Mouse (Mus musculus) intestine, embryonic 15.5 days (tissue): ENCODE results near the gene Jade1. TPM values are rescaled to one million over a fixed set of nuclear protein-coding genes. Genes with fewer than 3 reads are reported as not detected.

ENCODE experiments used
- ATAC-seq: fragments of 200-750 bp; cut with Nextera tagmentation; 2 replicates; pipeline ENCODE4 v1.8.0; 2017; ENCODE audit warnings: moderate TSS enrichment, moderate library complexity
- H3K27ac ChIP-seq: fragments of 300-500 bp; sonication (generic); 2 replicates; pipeline ENCODE4 v1.5.1; 2015; ENCODE audit warnings: mild to moderate bottlenecking, inconsistent platforms
- H3K27me3 ChIP-seq: fragments of 300-500 bp; sonication (generic); replicated peaks from 2 replicates; pipeline ENCODE4 v1.6.1; 2015; ENCODE audit warnings: inconsistent platforms
- H3K36me3 ChIP-seq: fragments of 300-500 bp; sonication (generic); 2 replicates; pipeline ENCODE4 v1.6.1; 2015; ENCODE audit warnings: inconsistent platforms
- H3K4me1 ChIP-seq: fragments of 300-500 bp; sonication (generic); replicated peaks from 2 replicates; pipeline ENCODE4 v1.6.1; 2015; ENCODE audit warnings: inconsistent platforms
- H3K4me2 ChIP-seq: fragments of 300-500 bp; sonication (generic); replicated peaks from 2 replicates; pipeline ENCODE4 v1.6.1; 2015; ENCODE audit warnings: mild to moderate bottlenecking, inconsistent platforms
- H3K4me3 ChIP-seq: fragments of 300-500 bp; sonication (generic); replicated peaks from 2 replicates; pipeline ENCODE4 v1.5.1; 2015; ENCODE audit warnings: inconsistent platforms
- H3K9ac ChIP-seq: fragments of 300-500 bp; sonication (generic); 2 replicates; pipeline ENCODE4 v1.6.1; 2015; ENCODE audit warnings: inconsistent platforms
- H3K9me3 ChIP-seq: fragments of 300-500 bp; sonication (generic); 2 replicates; pipeline ENCODE4 v1.6.1; 2016; ENCODE audit warnings: inconsistent platforms
- WGBS: fragments of 180-500 bp; shearing (Covaris S2); methylation state at CpG from one replicate; pipeline ENCODE4 v1.1.7; 2015; 5-methylcytosine and 5-hydroxymethylcytosine counted together
- polyA plus RNA-seq: library from polyadenylated mRNA; unstranded; fragments of >200 nt; fragmentation: Nextera tagmentation; extraction: Ambion mirVana; gene quantifications from 2 replicates; pipeline ENCODE4 v1.2.1, GENCODE M21; 2015

The Jade1 gene
- polyA plus RNA-seq = 21.8 and 24.1 TPM in 2 replicates

DNA sequence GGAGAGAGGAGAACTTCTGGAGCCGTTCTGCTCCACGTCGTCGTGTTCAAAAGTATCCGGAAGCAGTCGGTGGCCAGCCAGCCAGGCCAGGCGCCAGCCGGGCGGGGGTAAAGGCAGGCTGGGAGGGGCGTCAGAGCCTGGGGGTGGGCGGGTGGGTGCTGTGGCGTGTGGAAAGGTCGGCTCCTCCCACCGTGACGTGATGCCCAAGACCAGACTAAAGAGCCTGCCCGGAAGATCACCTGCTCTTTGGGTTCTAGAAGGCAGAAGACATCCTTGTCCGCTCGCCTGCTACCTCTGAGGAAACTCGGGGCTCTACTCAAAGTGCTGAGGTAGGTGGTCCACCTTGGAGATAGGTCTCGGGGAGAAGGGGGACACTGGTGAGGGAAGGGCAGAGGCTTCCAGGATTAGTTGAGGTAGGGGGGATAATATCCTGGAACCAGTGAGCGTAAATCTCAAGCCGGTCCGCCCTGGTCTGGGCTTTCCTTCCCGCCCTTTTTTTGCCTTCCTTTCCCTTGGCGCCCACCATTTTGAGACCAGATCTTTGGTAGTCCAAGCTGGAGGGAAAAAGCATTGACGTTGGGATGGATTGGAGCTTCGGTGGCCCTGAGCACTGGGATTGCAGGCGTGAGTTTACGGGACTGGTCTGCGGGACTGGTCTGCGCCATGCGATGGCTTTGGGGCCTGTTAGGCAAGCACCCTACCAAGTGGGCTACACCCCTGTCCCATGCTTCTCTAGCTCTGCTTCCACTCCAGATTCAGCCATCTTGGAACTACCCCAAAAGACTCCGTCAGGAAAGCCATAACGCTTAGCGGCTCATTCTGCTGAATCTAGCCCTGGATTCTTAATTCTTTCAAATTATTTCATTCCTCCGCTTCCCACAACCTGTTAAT is at the start of gene Jade1:
Gene Jade1, plus strand, starts transcription at position 241 of the 891 bp plus-strand sequence.
- Histone ChIP-seq H3K9me3 (no peaks in the 10 kb centered on the region), H3K4me3 (no peak within 1 kb of the TSS), H3K4me1 (no peaks in the 10 kb centered on the region), H3K27ac (no peak within 1 kb of the TSS), H3K36me3 (no peaks in the 10 kb centered on the region), H3K27me3 (no peaks in the 10 kb centered on the region), H3K9ac (no peak within 1 kb of the TSS), H3K4me2 (no peak within 1 kb of the TSS)
- no peak for ATAC-seq
- 98% methylated on average over 36 of the region's 36 CpGs for WGBS

GRCm38 (mm10) chr3:41509441-41509840 is 46.1 kb upstream of the Jade1 start:
- H3K9me3 ChIP-seq = no peaks in the 10 kb centered on the region
- no peak overlapping the region for H3K9ac ChIP-seq
- H3K36me3 ChIP-seq = no peaks in the 10 kb centered on the region
- no peaks in the 10 kb centered on the region for H3K27me3 ChIP-seq
- H3K4me1 ChIP-seq = no peaks in the 10 kb centered on the region
- peak; percentile 47; the same call in 1 of the 2 replicates for ATAC-seq
- no peak overlapping the region for H3K4me3 ChIP-seq
- no peak overlapping the region for H3K27ac ChIP-seq
- no peak overlapping the region for H3K4me2 ChIP-seq
- WGBS = 93% methylated on average over 2 of the region's 2 CpGs

- no peak overlapping the region for H3K27ac ChIP-seq
- H3K9ac ChIP-seq = no peak overlapping the region
- no peak for ATAC-seq
Measured at GRCm38 (mm10) chr3:41510191-41510590, 45.3 kb upstream of the Jade1 start.

GRCm38 (mm10) chr3:41510750-41511149 is 44.8 kb upstream of the Jade1 start:
- no peak overlapping the region for H3K4me2 ChIP-seq
- H3K9me3 ChIP-seq = no peaks in the 10 kb centered on the region
- 62% methylated on average over 7 of the region's 7 CpGs for WGBS
- no peaks in the 10 kb centered on the region for H3K27me3 ChIP-seq
- H3K27ac ChIP-seq = no peak overlapping the region
- H3K4me1 ChIP-seq = 0 out of 2 replicates have a peak, but pooled peaks cover 3% of the 10 kb centered on the region
- no peaks in the 10 kb centered on the region for H3K36me3 ChIP-seq
- H3K4me3 ChIP-seq = no peak overlapping the region
- ATAC-seq = no peak
- H3K9ac ChIP-seq = no peak overlapping the region

More at GRCm38 (mm10) chr3:41510191-41510590, 45.3 kb upstream of the Jade1 start:
- H3K36me3 ChIP-seq = no peaks in the 10 kb centered on the region
- no peaks in the 10 kb centered on the region for H3K9me3 ChIP-seq
- whole genome bisulfite sequencing = 80% methylated on average over 9 of the region's 9 CpGs
- no peak overlapping the region for H3K4me3 ChIP-seq
- 0 out of 2 replicates have a peak, but pooled peaks cover 3% of the 10 kb centered on the region for H3K4me1 ChIP-seq
- no peak overlapping the region for H3K4me2 ChIP-seq
- H3K27me3 ChIP-seq = no peaks in the 10 kb centered on the region

DNA sequence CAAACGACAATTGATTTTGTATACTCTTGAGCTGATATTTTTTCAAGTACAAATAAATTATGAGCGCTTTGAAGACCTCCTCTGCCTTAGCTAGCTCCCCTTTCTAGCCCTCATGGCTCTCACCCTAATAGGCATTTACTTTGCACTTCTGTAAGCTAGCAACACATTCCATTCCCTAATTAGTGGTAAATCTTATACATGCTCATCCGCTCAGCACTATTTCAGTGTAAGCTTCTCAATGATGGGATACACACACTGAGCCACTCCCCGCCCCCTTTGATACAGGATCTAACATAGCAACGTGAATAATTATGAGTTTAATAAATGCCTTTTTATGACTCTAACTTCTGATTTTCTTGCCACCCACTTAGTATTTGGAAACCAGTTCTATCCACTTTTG is 41.5 kb upstream of the Jade1 start:
- Histone ChIP-seq H3K9me3 (no peaks in the 10 kb centered on the region), H3K9ac (no peak overlapping the region), H3K4me1 (0 out of 2 replicates have a peak, but pooled peaks cover 3% of the 10 kb centered on the region), H3K27ac (no peak overlapping the region), H3K27me3 (no peaks in the 10 kb centered on the region), H3K4me3 (no peak overlapping the region), H3K4me2 (no peak overlapping the region), H3K36me3 (no peaks in the 10 kb centered on the region)
- 71% methylated on average over 5 of the region's 5 CpGs for WGBS
- no peak for ATAC-seq

GRCm38 (mm10) chr3:41514683-41515305 is 40.7 kb upstream of the Jade1 start:
- Histone ChIP-seq H3K4me2 (no peak overlapping the region), H3K9ac (no peak overlapping the region), H3K27ac (no peak overlapping the region), H3K4me3 (no peak overlapping the region), H3K4me1 (0 out of 2 replicates have a peak, but pooled peaks cover 3% of the 10 kb centered on the region), H3K27me3 (no peaks in the 10 kb centered on the region), H3K36me3 (no peaks in the 10 kb centered on the region), H3K9me3 (no peaks in the 10 kb centered on the region)
- ATAC-seq = peak; percentile 79
- WGBS = 69% methylated on average over 11 of the region's 11 CpGs

DNA sequence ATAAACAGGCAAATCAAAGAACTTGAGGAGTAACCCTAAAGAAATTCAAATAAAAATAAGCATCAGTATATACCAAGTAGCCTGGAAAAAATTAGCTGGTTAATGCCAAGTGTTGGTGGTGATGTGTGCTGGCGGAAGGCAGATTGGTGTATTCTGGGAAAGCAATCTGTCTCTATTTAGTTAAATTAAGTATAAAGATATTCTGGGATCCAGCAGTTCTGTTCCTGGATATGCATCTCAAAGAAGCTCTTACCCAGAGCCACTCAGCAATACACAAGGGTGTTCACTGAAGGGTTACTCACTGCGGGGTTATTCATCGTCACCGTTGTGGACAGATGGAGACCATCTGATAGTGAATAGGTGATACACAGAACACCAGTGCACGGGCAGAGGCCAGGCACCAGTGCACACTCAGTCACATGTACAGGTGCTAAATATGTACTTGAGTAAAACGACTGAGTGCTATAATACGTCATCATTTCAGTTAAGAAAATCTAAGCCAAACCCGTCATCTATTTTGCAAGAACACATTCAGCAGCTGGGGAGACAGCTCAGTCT is 38.5 kb upstream of the Jade1 start:
- Histone ChIP-seq H3K4me3 (no peak overlapping the region), H3K27ac (no peak overlapping the region), H3K4me1 (0 out of 2 replicates have a peak, but pooled peaks cover 3% of the 10 kb centered on the region), H3K36me3 (no peaks in the 10 kb centered on the region), H3K4me2 (no peak overlapping the region), H3K27me3 (no peaks in the 10 kb centered on the region), H3K9me3 (no peaks in the 10 kb centered on the region), H3K9ac (no peak overlapping the region)
- 81% methylated on average over 8 of the region's 8 CpGs for WGBS
- ATAC-seq = no peak

GRCm38 (mm10) chr3:41520925-41521324 is 34.6 kb upstream of the Jade1 start:
- Histone ChIP-seq H3K4me1 (no peaks in the 10 kb centered on the region), H3K4me3 (no peak overlapping the region), H3K9ac (no peak overlapping the region), H3K4me2 (no peak overlapping the region), H3K27me3 (no peaks in the 10 kb centered on the region), H3K36me3 (no peaks in the 10 kb centered on the region), H3K9me3 (no peaks in the 10 kb centered on the region), H3K27ac (no peak overlapping the region)
- WGBS = 87% methylated on average over 4 of the region's 4 CpGs
- no peak for ATAC-seq

DNA sequence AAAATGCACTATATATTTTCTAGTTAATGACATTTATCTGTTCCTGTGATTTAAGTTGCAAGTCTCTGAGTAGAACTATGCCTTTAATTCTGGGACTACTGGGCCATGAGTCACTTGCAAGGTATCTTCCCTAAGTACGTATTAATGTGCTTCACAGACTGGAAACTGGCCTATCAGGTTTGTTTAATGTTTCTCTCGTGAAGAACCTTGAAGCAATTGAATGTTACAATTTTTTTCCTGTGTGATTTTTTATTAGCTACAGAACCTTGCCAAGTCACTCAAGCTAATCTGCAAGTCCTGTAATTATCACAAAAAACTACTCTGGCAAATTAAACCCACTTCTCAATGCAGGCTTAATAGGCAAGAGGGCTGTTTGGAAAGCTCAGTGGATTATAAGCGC is 33.8 kb upstream of the Jade1 start:
- 42% methylated on average over 3 of the region's 3 CpGs for WGBS
- H3K4me2 ChIP-seq = peak overlapping the region; percentile 32; the same call in 1 of the 2 replicates
- ATAC-seq = peak; percentile 59

DNA sequence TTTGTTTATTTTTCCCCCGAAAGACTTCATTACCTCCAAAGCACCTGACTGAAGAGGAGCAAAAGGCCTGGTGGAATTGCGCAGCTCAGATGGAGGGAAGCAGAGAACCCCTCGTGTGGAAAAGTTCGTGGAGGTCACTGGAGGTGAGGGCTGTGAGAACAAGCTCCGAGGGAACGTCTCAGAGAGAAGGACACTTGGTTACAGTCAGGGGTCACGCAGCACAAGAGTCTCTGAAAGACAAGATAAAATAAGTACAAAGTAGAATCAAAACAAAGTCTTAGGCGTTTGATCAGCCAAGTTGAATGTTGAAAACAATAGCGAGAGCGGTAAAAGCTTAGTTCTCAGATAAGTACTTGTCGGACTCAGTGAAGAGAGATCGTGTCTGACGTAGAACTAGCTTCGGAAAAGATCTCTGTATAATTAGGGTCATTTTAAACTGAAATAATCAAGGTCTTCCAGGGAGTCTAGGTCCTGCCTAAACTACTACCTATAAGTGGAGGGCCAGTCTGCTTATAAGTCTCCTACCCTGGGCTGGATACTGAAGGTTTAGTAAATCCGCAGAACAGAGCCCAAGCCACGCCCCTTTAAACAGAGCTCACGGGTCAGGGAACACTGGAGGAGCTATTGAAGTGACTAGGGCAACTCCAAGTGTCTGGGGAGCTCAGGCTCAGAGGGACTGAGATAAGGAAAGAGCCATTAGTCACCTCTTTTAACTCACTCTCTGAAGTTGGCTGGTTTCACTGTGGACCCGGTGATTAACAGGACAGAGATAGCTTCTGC is 33.1 kb upstream of the Jade1 start:
- peak overlapping the region; percentile 45 for H3K27ac ChIP-seq

More for the DNA sequence above, 33.8 kb upstream of the Jade1 start:
- H3K4me3 ChIP-seq = no peak overlapping the region
- H3K9me3 ChIP-seq = no peaks in the 10 kb centered on the region
- H3K27me3 ChIP-seq = no peaks in the 10 kb centered on the region
- no peaks in the 10 kb centered on the region for H3K36me3 ChIP-seq
- H3K4me1 ChIP-seq = no peaks in the 10 kb centered on the region
- no peak overlapping the region for H3K9ac ChIP-seq
- peak overlapping the region; percentile 45 for H3K27ac ChIP-seq

DNA sequence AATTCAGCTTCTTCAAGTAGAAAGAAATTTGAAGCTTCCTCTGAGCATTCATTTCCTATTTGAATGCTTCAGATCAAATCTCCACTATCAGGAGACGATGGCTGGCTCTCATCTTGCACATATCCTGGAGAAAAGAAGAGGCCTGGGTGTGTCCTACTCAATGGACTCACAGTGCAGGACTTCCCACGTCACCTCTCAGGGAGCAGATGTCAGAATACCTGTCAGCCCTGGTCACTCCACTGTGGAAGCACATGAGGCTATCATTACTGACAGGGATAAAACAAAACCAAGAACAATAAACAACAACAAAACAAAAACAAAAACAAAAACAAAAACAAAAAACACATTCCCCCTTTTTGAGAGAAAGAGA is 32.5 kb upstream of the Jade1 start:
- no peaks in the 10 kb centered on the region for H3K36me3 ChIP-seq
- no peak overlapping the region for H3K4me3 ChIP-seq
- H3K27ac ChIP-seq = 0 out of 2 replicates have a peak overlapping the region, but pooled peaks have one; percentile 45
- 31% methylated on average over 2 of the region's 2 CpGs for WGBS
- H3K9ac ChIP-seq = no peak overlapping the region
- H3K4me2 ChIP-seq = peak overlapping the region; percentile 32
- peak; percentile 86 for ATAC-seq
- no peaks in the 10 kb centered on the region for H3K4me1 ChIP-seq
- no peaks in the 10 kb centered on the region for H3K27me3 ChIP-seq
- no peaks in the 10 kb centered on the region for H3K9me3 ChIP-seq

More for the DNA sequence above, 33.1 kb upstream of the Jade1 start:
- peak overlapping the region; percentile 32 for H3K4me2 ChIP-seq
- no peaks in the 10 kb centered on the region for H3K4me1 ChIP-seq
- H3K9me3 ChIP-seq = no peaks in the 10 kb centered on the region
- no peaks in the 10 kb centered on the region for H3K27me3 ChIP-seq
- 31% methylated on average over 18 of the region's 18 CpGs for WGBS
- ATAC-seq = peak; percentile 95
- H3K4me3 ChIP-seq = no peak overlapping the region
- no peaks in the 10 kb centered on the region for H3K36me3 ChIP-seq
- H3K9ac ChIP-seq = no peak overlapping the region
